Mouse (Mus musculus): Measurements from ENCODE around the gene Ntm.

DNA sequence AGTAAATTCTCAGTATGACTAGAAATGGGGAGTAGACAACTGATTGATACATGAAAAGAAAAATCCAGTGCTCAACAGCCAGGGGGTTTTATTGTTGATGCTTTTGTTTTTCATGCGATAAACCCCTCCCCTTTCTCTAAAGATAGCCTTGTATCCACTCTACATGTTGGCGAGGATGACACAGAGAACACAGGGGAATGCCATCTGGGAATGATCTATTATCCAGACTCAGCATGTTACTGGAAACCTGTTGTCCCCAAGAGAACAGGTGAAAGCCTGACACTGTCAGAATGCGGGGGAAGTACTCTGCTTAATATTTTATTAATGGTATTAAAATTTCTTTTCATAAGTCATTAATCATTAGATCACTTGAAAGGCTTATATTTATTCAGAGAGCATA lies 690.1 kb downstream of the Ntm start:
- TF ChIP-seq CTCF (IDR thresholded peaks at IDR 0.05) (no peak), POLR2A (IDR thresholded peaks at IDR 0.05; ENCODE audit: insufficient read depth, low read depth, low read length) (no peak)

All from heart, adult 2 months (tissue).